Mouse (Mus musculus): ENCODE measurements around the gene Vmn1r75. TPM values are rescaled to one million over a fixed set of nuclear protein-coding genes. Genes with fewer than 3 reads are reported as not detected.

Gene Vmn1r75
- not detected in 2 replicates for polyA plus RNA-seq (2012; rRNA removed)

DNA sequence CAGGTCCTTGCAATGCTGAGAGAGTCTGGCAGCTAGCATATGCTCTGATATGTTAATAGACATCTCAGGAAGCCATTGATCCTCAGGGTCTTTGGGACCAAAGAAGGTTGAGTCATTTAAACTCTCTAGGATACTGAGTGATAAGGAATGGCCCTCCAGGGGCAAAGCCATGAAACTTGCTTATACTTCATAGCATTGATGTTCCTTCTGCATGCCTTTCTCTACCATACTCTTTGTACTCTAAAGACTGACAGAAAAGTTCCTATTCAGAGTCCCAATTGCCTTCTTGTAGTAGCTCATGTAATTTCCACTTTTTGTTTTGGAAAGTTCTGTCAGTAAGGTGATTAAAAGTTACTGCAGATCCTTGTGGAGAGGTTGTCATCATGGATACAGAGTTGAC lies at the start of gene Vmn1r75:
Gene Vmn1r75, plus strand, starts transcription at position 301 of the 400 bp plus-strand sequence.

DNA sequence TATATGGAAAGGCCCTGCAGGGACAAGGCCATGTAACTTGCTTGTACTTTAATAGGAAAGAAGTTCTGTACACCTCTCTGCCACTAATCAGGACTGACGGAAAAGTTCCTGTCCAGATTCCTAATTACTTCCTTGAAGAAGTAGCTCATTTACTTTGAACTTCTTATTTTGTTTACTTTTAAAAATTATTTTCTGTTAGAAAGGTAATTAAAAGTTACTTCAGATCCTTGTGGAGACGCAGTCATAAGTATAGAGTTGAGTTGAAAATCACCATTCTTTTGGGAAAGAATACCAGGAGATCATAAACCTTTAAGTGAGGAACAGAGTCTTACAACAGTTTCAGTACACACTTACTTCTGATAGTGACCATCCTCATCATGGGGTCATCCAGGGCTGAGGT lies 40.8 kb upstream of the Vmn1r75 start, which contains the start of gene Vmn1r74:
Gene Vmn1r74, plus strand, starts transcription at position 301 of the 400 bp plus-strand sequence.

Other genes with a start within 250 kb of the Vmn1r75 start
- gene Vmn1r72, start 194.5 kb upstream of the Vmn1r75 start, polyA plus RNA-seq (2012; rRNA removed): not detected in 2 replicates
- not detected in 2 replicates for gene Vmn1r73, start 144.4 kb upstream of the Vmn1r75 start, polyA plus RNA-seq (2012; rRNA removed)
- gene Vmn1r74, start 40.6 kb upstream of the Vmn1r75 start, polyA plus RNA-seq (2012; rRNA removed): not detected in 2 replicates
- gene Vmn1r76, start 63.6 kb downstream of the Vmn1r75 start, polyA plus RNA-seq (2012; rRNA removed): not detected in 2 replicates
- gene Vmn1r77, start 162.1 kb downstream of the Vmn1r75 start, polyA plus RNA-seq (2012; rRNA removed): not detected in 2 replicates

Data from ovary, adult 2 months (tissue).